Mouse (Mus musculus): ENCODE data around the gene Plppr3. TPM values are rescaled to one million over a fixed set of nuclear protein-coding genes. Genes with fewer than 3 reads are reported as not detected.

Plppr3 gene
- polyA plus RNA-seq, 1 experiment from 2014 or later: 9.4 TPM

DNA sequence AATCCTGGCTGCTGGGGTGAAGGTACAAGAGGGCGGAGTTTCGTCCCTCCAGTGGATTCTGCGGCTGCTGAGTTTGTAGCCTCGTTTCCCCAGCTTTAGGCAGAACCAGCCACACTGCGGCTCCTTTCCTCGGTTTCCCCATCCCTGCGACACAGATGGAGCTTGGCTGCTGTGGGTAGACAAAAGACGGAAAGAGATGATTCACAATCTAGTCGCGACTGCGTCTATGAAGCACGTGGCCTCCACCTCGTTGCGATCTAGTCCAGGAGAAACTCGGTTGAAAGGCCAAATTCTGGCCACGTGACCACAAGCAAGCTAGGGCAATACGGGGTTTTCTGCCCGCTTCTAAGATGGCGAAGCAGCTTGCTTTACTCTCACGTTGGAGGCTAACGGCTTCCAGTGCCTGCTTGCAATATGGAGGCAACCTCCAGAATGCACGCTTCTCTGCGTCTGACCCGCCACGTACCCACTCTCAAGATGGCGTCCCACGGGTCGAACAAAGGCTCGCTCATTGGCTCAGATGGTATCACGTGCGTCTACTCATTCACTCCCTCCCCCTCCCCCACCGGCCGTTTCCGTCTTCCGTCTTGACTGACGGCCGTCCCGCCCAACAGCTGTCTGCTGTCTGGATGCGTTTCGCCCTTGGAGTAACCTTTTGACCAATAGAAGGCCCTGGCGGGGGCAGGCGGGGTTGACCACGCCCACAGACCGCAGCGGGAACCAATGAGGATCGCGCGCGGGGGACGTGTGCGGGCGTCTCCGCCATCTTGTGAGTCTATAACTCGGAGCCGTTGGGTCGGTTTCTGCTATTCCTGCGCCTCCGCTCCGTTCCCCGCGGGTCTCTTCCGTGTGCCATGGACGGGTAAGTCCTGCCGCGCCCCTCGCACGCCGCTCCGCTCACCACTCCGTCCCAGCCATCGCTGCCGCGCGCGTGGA, 20.3 kb downstream of the Plppr3 start, which contains the start of gene Ptbp1:
Gene Ptbp1, plus strand, starts transcription at position 568 of the 936 bp plus-strand sequence.
- H3K4me3 ChIP-seq (ENCODE audit: control insufficient read depth in 1 of 2, insufficient read depth in 1 of 2, low read depth in 1 of 2, low read length in 2 of 2): peak within 1 kb of the TSS; percentile 90 to 94
- H3K9ac ChIP-seq (ENCODE audit: low read length): peak within 1 kb of the TSS; percentile 99
- peaks cover 32% of the 10 kb centered on the region for H3K36me3 ChIP-seq (ENCODE audit: control insufficient read depth, insufficient read depth, low read length)
- H3K27me3 ChIP-seq (ENCODE audit: control insufficient read depth, insufficient read depth, low read length): no peaks in the 10 kb centered on the region
- H3K4me2 ChIP-seq (ENCODE audit: low read length): peak within 1 kb of the TSS; percentile 97
- WGBS: under 1% methylated on average over 75 of the region's 75 CpGs
- H3K9me3 ChIP-seq (ENCODE audit: control insufficient read depth, low read length): no peaks in the 10 kb centered on the region
- peak within 1 kb of the TSS; percentile 100 for H3K27ac ChIP-seq (replicated peaks in 1 of 2; ENCODE audit: control insufficient read depth in 1 of 2, insufficient read depth in 1 of 2, low read depth in 2 of 2, low read length in 2 of 2)
- peaks cover 54 to 61% of the 10 kb centered on the region in 2 experiments for H3K4me1 ChIP-seq (ENCODE audit: control insufficient read depth in 2 of 2, insufficient read depth in 2 of 2, low read length in 2 of 2)
- ATAC-seq (ENCODE audit: insufficient number of reproducible peaks, insufficient read depth, low FRiP score, low read depth): peak; percentile 88

DNA sequence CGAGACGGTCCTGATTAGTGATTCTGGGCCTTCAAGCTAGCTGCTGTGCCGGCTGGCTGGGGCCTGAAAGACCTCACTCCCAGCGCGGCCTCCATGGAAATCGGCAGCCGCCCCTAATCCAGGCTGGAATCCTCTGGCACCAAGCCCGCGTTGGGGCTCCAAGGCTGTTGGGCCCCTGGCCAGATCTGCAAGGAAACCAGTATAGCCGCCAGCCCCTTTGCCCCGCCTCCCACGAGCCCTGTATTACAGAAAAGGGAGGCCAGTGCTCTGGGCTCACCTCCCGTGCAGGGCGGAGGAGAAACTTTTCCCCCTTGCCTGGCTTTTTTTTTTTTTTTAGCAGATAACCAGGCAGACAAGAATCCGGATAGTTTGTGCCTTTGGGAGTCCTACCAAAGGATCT, 21.0 kb downstream of the Plppr3 start:
- peak overlapping the region; percentile 90 for H3K9ac ChIP-seq (ENCODE audit: low read length)
- under 1% methylated on average over 15 of the region's 15 CpGs for WGBS
- peak overlapping the region; percentile 93 for H3K4me2 ChIP-seq (ENCODE audit: low read length)
- H3K4me1 ChIP-seq (ENCODE audit: control insufficient read depth in 2 of 2, insufficient read depth in 2 of 2, low read length in 2 of 2): peaks cover 46 to 53% of the 10 kb centered on the region in 2 experiments
- peak overlapping the region; percentile 62 to 94 for H3K4me3 ChIP-seq (ENCODE audit: control insufficient read depth in 1 of 2, insufficient read depth in 1 of 2, low read depth in 1 of 2, low read length in 2 of 2)
- peaks cover 26% of the 10 kb centered on the region; the same call in 1 of the 2 replicates for H3K36me3 ChIP-seq (ENCODE audit: control insufficient read depth, insufficient read depth, low read length)
- peak overlapping the region; percentile 100 for H3K27ac ChIP-seq (replicated peaks in 1 of 2; ENCODE audit: control insufficient read depth in 1 of 2, insufficient read depth in 1 of 2, low read depth in 2 of 2, low read length in 2 of 2)
- peak; percentile 52 for ATAC-seq (ENCODE audit: insufficient number of reproducible peaks, insufficient read depth, low FRiP score, low read depth)
- no peaks in the 10 kb centered on the region for H3K9me3 ChIP-seq (ENCODE audit: control insufficient read depth, low read length)
- no peaks in the 10 kb centered on the region for H3K27me3 ChIP-seq (ENCODE audit: control insufficient read depth, insufficient read depth, low read length)

- H3K27me3 ChIP-seq (ENCODE audit: control insufficient read depth, insufficient read depth, low read length): no peaks in the 10 kb centered on the region
- peaks cover 23% of the 10 kb centered on the region; the same call in 1 of the 2 replicates for H3K36me3 ChIP-seq (ENCODE audit: control insufficient read depth, insufficient read depth, low read length)
- H3K4me1 ChIP-seq (ENCODE audit: control insufficient read depth in 2 of 2, insufficient read depth in 2 of 2, low read length in 2 of 2): peaks cover 41 to 48% of the 10 kb centered on the region in 2 experiments
- H3K4me3 ChIP-seq (ENCODE audit: control insufficient read depth in 1 of 2, insufficient read depth in 1 of 2, low read depth in 1 of 2, low read length in 2 of 2): peak overlapping the region; percentile 27 to 94
- H3K4me2 ChIP-seq (ENCODE audit: low read length): peak overlapping the region; percentile 93
- 28% methylated on average over 8 of the region's 8 CpGs for WGBS
- H3K9ac ChIP-seq (ENCODE audit: low read length): peak overlapping the region; percentile 90
- no peaks in the 10 kb centered on the region for H3K9me3 ChIP-seq (ENCODE audit: control insufficient read depth, low read length)
- ATAC-seq (ENCODE audit: insufficient number of reproducible peaks, insufficient read depth, low FRiP score, low read depth): no peak
- H3K27ac ChIP-seq (replicated peaks in 1 of 2; ENCODE audit: control insufficient read depth in 1 of 2, insufficient read depth in 1 of 2, low read depth in 2 of 2, low read length in 2 of 2): peak overlapping the region; percentile 100
Observed at GRCm38 (mm10) chr10:79852827-79853226, 21.6 kb downstream of the Plppr3 start.

DNA sequence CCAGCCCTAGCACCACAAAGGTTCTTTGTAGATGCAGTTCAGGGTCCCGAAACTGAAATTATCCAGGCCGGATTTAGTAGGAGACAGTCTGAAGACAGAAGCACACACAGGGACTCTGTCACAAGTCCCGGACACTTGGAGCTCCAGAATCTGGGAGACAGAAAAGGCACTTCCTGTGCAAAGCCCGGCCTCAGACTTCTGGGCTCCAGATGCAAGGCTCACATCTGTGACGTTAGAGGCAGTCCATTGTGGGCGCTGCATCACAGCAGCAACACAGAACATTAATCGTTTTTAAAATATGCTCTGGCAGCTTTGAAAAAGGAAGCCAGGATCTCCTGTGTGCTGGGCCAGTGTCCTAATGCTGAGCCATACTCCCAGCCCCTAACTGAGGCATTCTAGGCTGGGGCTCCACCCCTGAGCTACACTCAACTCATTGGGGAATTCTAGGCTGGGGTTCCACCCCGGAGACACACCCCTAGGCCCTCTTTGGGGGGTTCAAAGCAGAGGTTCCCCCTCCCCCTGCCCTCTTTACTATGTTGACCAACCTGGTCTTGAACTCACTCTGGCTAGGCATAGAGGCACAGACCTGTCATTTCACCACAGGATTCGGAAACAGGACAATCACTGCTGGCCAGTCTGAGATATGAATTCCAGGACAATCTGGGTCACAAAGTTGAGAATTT, 22.2 kb downstream of the Plppr3 start:
- H3K4me3 ChIP-seq (ENCODE audit: control insufficient read depth in 1 of 2, insufficient read depth in 1 of 2, low read depth in 1 of 2, low read length in 2 of 2): peak overlapping the region in 1 of 2 experiments; percentile 94; a peak in 1 of 4 replicates
- H3K4me2 ChIP-seq (ENCODE audit: low read length): peak overlapping the region; percentile 93
- peaks cover 17% of the 10 kb centered on the region; the same call in 1 of the 2 replicates for H3K36me3 ChIP-seq (ENCODE audit: control insufficient read depth, insufficient read depth, low read length)
- H3K9ac ChIP-seq (ENCODE audit: low read length): peak overlapping the region; percentile 90
- ATAC-seq (ENCODE audit: insufficient number of reproducible peaks, insufficient read depth, low FRiP score, low read depth): no peak
- WGBS: 42% methylated on average over 9 of the region's 9 CpGs
- no peaks in the 10 kb centered on the region for H3K27me3 ChIP-seq (ENCODE audit: control insufficient read depth, insufficient read depth, low read length)
- H3K9me3 ChIP-seq (ENCODE audit: control insufficient read depth, low read length): no peaks in the 10 kb centered on the region
- H3K27ac ChIP-seq (replicated peaks in 1 of 2; ENCODE audit: control insufficient read depth in 1 of 2, insufficient read depth in 1 of 2, low read depth in 2 of 2, low read length in 2 of 2): peak overlapping the region; percentile 100
- peaks cover 35 to 42% of the 10 kb centered on the region in 2 experiments for H3K4me1 ChIP-seq (ENCODE audit: control insufficient read depth in 2 of 2, insufficient read depth in 2 of 2, low read length in 2 of 2)

- peaks cover 11% of the 10 kb centered on the region; the same call in 1 of the 2 replicates for H3K36me3 ChIP-seq (ENCODE audit: control insufficient read depth, insufficient read depth, low read length)
- H3K27me3 ChIP-seq (ENCODE audit: control insufficient read depth, insufficient read depth, low read length): no peaks in the 10 kb centered on the region
- H3K27ac ChIP-seq (replicated peaks in 1 of 2; ENCODE audit: control insufficient read depth in 1 of 2, insufficient read depth in 1 of 2, low read depth in 2 of 2, low read length in 2 of 2): peak overlapping the region; percentile 100
- H3K4me2 ChIP-seq (ENCODE audit: low read length): peak overlapping the region; percentile 93
- H3K9me3 ChIP-seq (ENCODE audit: control insufficient read depth, low read length): no peaks in the 10 kb centered on the region
- ATAC-seq (ENCODE audit: insufficient number of reproducible peaks, insufficient read depth, low FRiP score, low read depth): no peak
- H3K4me1 ChIP-seq (ENCODE audit: control insufficient read depth in 2 of 2, insufficient read depth in 2 of 2, low read length in 2 of 2): peaks cover 29 to 36% of the 10 kb centered on the region in 2 experiments
- peak overlapping the region; percentile 90 for H3K9ac ChIP-seq (ENCODE audit: low read length)
- H3K4me3 ChIP-seq (ENCODE audit: control insufficient read depth in 1 of 2, insufficient read depth in 1 of 2, low read depth in 1 of 2, low read length in 2 of 2): no peak overlapping the region
- WGBS: 73% methylated on average over 3 of the region's 3 CpGs
Observed at GRCm38 (mm10) chr10:79851653-79852052, 22.8 kb downstream of the Plppr3 start.

DNA sequence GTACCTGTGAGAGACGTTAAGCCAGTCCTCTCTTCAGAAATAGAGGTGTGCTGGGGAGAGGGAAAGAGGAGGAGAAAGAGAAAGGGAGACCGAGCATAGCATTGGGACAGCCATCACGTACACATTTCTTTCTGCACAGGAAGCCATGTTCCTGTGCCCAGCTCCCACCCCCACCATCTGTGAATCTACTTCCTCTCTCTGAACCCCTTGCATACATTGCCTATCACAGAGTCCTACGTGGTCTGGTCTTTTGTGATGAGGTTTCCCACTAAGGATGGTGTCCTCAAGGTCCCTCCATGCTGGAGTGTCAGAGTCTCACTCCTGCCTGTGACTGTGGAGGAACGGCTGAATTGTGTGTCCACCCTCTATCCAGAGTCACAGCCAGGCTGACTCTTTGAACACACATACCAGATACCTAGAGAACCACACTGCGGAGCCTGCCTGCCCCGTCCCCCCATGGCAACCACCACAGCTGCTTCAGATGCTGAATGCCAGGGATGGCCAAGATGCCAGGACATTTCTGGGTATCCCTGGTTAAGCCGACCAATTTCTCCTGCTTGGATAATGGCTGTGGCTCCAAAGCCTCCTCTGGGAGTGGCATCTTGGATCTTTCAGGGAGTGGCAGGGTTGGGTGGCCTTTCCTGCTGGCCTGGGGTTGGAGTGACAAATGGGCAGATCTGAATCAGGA, 24.3 kb downstream of the Plppr3 start:
- 66% methylated on average over 8 of the region's 8 CpGs for WGBS
- no peaks in the 10 kb centered on the region for H3K27me3 ChIP-seq (ENCODE audit: control insufficient read depth, insufficient read depth, low read length)
- no peak overlapping the region for H3K4me2 ChIP-seq (ENCODE audit: low read length)
- no peak for ATAC-seq (ENCODE audit: insufficient number of reproducible peaks, insufficient read depth, low FRiP score, low read depth)
- H3K4me3 ChIP-seq (ENCODE audit: control insufficient read depth in 1 of 2, insufficient read depth in 1 of 2, low read depth in 1 of 2, low read length in 2 of 2): no peak overlapping the region
- H3K9ac ChIP-seq (ENCODE audit: low read length): no peak overlapping the region
- no peaks in the 10 kb centered on the region for H3K9me3 ChIP-seq (ENCODE audit: control insufficient read depth, low read length)
- peaks cover 26% of the 10 kb centered on the region in 2 experiments for H3K4me1 ChIP-seq (ENCODE audit: control insufficient read depth in 2 of 2, insufficient read depth in 2 of 2, low read length in 2 of 2)
- H3K27ac ChIP-seq (replicated peaks in 1 of 2; ENCODE audit: control insufficient read depth in 1 of 2, insufficient read depth in 1 of 2, low read depth in 2 of 2, low read length in 2 of 2): no peak overlapping the region
- H3K36me3 ChIP-seq (ENCODE audit: control insufficient read depth, insufficient read depth, low read length): no peaks in the 10 kb centered on the region

DNA sequence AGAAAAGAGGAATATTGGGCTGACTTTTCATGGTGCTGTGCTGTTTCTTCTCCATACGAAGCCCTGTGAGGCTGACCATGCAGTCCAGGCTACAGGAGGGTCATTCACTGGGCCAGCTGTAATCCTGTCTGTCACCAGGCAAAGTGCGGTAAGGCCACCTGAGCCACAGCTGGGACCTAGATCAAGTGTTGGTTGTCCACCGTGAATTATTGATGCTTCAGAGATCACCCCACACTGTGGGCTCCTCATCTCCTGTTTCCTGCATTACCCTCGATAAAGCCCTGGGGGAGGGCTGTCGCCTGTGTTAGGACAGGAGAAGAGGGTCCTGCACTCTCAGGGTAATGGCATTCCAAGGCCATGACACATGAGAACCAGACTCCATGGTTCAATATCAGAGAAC, 27.9 kb downstream of the Plppr3 start:
- no peaks in the 10 kb centered on the region for H3K27me3 ChIP-seq (ENCODE audit: control insufficient read depth, insufficient read depth, low read length)
- peaks cover 13 to 21% of the 10 kb centered on the region in 2 experiments for H3K4me1 ChIP-seq (ENCODE audit: control insufficient read depth in 2 of 2, insufficient read depth in 2 of 2, low read length in 2 of 2)
- H3K27ac ChIP-seq (replicated peaks in 1 of 2; ENCODE audit: control insufficient read depth in 1 of 2, insufficient read depth in 1 of 2, low read depth in 2 of 2, low read length in 2 of 2): no peak overlapping the region
- H3K9ac ChIP-seq (ENCODE audit: low read length): no peak overlapping the region
- H3K4me3 ChIP-seq (ENCODE audit: control insufficient read depth in 1 of 2, insufficient read depth in 1 of 2, low read depth in 1 of 2, low read length in 2 of 2): no peak overlapping the region
- no peaks in the 10 kb centered on the region for H3K9me3 ChIP-seq (ENCODE audit: control insufficient read depth, low read length)
- WGBS: 39% methylated on average over 5 of the region's 5 CpGs
- no peak for ATAC-seq (ENCODE audit: insufficient number of reproducible peaks, insufficient read depth, low FRiP score, low read depth)
- no peaks in the 10 kb centered on the region for H3K36me3 ChIP-seq (ENCODE audit: control insufficient read depth, insufficient read depth, low read length)
- H3K4me2 ChIP-seq (ENCODE audit: low read length): no peak overlapping the region

All from heart, embryonic 14.5 days (tissue).